Mouse (Mus musculus) kidney, adult 2 months (tissue): Measurements from ENCODE around the gene Bptf. TPM values are rescaled to one million over a fixed set of nuclear protein-coding genes. Genes with fewer than 3 reads are reported as not detected.

Experiments used
- DNase-seq: peaks from one replicate; pipeline ENCODE4 v3.0.0; 2021
- H3K27ac ChIP-seq: fragments of 200-500 bp; 2 replicates; pipeline ENCODE4 v1.5.1; 2012; ENCODE audit warnings: low read depth, low read length, control low read depth, inconsistent platforms; ENCODE audit not compliant: insufficient read depth
- H3K27me3 ChIP-seq: fragments of 200-500 bp; replicated peaks from 2 replicates; pipeline ENCODE4 v1.6.1; 2012; ENCODE audit warnings: mild to moderate bottlenecking, moderate library complexity, low read length, inconsistent platforms; ENCODE audit not compliant: control insufficient read depth, insufficient read depth
- H3K36me3 ChIP-seq: fragments of 200-500 bp; 2 replicates; pipeline ENCODE4 v1.6.1; 2012; ENCODE audit warnings: mild to moderate bottlenecking, moderate library complexity, low read length, inconsistent platforms; ENCODE audit not compliant: control insufficient read depth, insufficient read depth
- H3K4me1 ChIP-seq: fragments of 200-500 bp; 2 replicates; pipeline ENCODE4 v1.6.1; 2011; ENCODE audit warnings: low read length; ENCODE audit not compliant: control insufficient read depth, insufficient read depth
- H3K4me3 ChIP-seq: fragments of 200-500 bp; 2 replicates; pipeline ENCODE4 v1.5.1; 2011; ENCODE audit warnings: mild to moderate bottlenecking, low read depth, low read length, control low read depth; ENCODE audit not compliant: insufficient read depth
- CTCF ChIP-seq: fragments of 200-500 bp; conservative IDR thresholded peaks from 2 replicates; pipeline ENCODE4 v1.5.1; 2011; ENCODE audit warnings: low read depth, mild to moderate bottlenecking, control low read depth, low read length, moderate library complexity, mixed read lengths; ENCODE audit not compliant: insufficient read depth, insufficient read length
- POLR2A ChIP-seq: fragments of 200-500 bp; IDR thresholded peaks from one replicate; pipeline ENCODE4 v1.6.1; 2011; ENCODE audit warnings: low read depth, low read length, control low read depth
- WGBS: fragments of 180-500 bp; shearing (Covaris S2); methylation state at CpG from one replicate; pipeline ENCODE4 v1.1.7; 2018; 5-methylcytosine and 5-hydroxymethylcytosine counted together
- polyA plus RNA-seq: library from polyadenylated mRNA; depleted of rRNA; stranded (reverse); fragments of >200 nt; gene quantifications from 2 replicates; pipeline ENCODE4 v1.2.3, GENCODE M21; 2012

Bptf gene
- polyA plus RNA-seq, 1 experiment, result 16.7 TPM

- DNase-seq, result no peak
Observed at GRCm38 (mm10) chr11:107117789-107118188, 14.1 kb downstream of the Bptf start.

GRCm38 (mm10) chr11:107113881-107114557, 17.9 kb downstream of the Bptf start:
- Histone ChIP-seq H3K4me1 (peaks cover 10% of the 10 kb centered on the region; the same call in 1 of the 2 replicates), H3K4me3 (no peak overlapping the region), H3K27ac (no peak overlapping the region), H3K36me3 (no peaks in the 10 kb centered on the region), H3K27me3 (no peaks in the 10 kb centered on the region)
- WGBS, result 41% methylated on average over 10 of the region's 10 CpGs
- TF ChIP-seq CTCF (no peak), POLR2A (no peak)
- no peak for DNase-seq

More at GRCm38 (mm10) chr11:107117789-107118188, 14.1 kb downstream of the Bptf start:
- TF ChIP-seq POLR2A, result no peak
- TF ChIP-seq CTCF, result no peak
- no peaks in the 10 kb centered on the region for H3K27me3 ChIP-seq
- H3K4me3 ChIP-seq, result no peak overlapping the region
- 0 out of 2 replicates have a peak, but pooled peaks cover 5% of the 10 kb centered on the region for H3K4me1 ChIP-seq
- no peak overlapping the region for H3K27ac ChIP-seq
- 61% methylated on average over 12 of the region's 12 CpGs for WGBS
- no peaks in the 10 kb centered on the region for H3K36me3 ChIP-seq

GRCm38 (mm10) chr11:107113112-107113511, 18.8 kb downstream of the Bptf start:
- no peak overlapping the region for H3K27ac ChIP-seq
- H3K4me3 ChIP-seq, result no peak overlapping the region
- TF ChIP-seq CTCF (peak; percentile 76), POLR2A (no peak)
- H3K36me3 ChIP-seq, result no peaks in the 10 kb centered on the region
- H3K27me3 ChIP-seq, result no peaks in the 10 kb centered on the region
- H3K4me1 ChIP-seq, result peaks cover 10% of the 10 kb centered on the region; the same call in 1 of the 2 replicates
- peak; percentile 66 for DNase-seq
- WGBS, result 44% methylated on average over 4 of the region's 4 CpGs

GRCm38 (mm10) chr11:107109669-107110068, 22.3 kb downstream of the Bptf start:
- H3K27me3 ChIP-seq, result no peaks in the 10 kb centered on the region

GRCm38 (mm10) chr11:107108892-107109291, 23.0 kb downstream of the Bptf start:
- TF ChIP-seq CTCF (peak; percentile 47), POLR2A (no peak)
- 92% methylated on average over 2 of the region's 2 CpGs for WGBS
- Histone ChIP-seq H3K27ac (no peak overlapping the region), H3K27me3 (no peaks in the 10 kb centered on the region), H3K4me1 (peaks cover 6% of the 10 kb centered on the region; the same call in 1 of the 2 replicates), H3K4me3 (no peak overlapping the region), H3K36me3 (no peaks in the 10 kb centered on the region)
- no peak for DNase-seq

More at GRCm38 (mm10) chr11:107109669-107110068, 22.3 kb downstream of the Bptf start:
- H3K27ac ChIP-seq, result peak overlapping the region; percentile 21; the same call in 1 of the 2 replicates
- H3K4me3 ChIP-seq, result no peak overlapping the region
- no peaks in the 10 kb centered on the region for H3K36me3 ChIP-seq
- 69% methylated on average over 8 of the region's 8 CpGs for WGBS
- H3K4me1 ChIP-seq, result peaks cover 10% of the 10 kb centered on the region; the same call in 1 of the 2 replicates
- DNase-seq, result no peak
- TF ChIP-seq POLR2A (no peak), CTCF (no peak)

GRCm38 (mm10) chr11:107107725-107108078, 24.2 kb downstream of the Bptf start:
- Histone ChIP-seq H3K27me3 (no peaks in the 10 kb centered on the region), H3K4me1 (peaks cover 12% of the 10 kb centered on the region; the same call in 1 of the 2 replicates), H3K27ac (no peak overlapping the region), H3K36me3 (no peaks in the 10 kb centered on the region), H3K4me3 (no peak overlapping the region)
- TF ChIP-seq CTCF (no peak), POLR2A (no peak)
- 58% methylated on average over 4 of the region's 4 CpGs for WGBS
- no peak for DNase-seq

GRCm38 (mm10) chr11:107106978-107107724, 24.8 kb downstream of the Bptf start:
- TF ChIP-seq POLR2A (no peak), CTCF (no peak)
- 51% methylated on average over 12 of the region's 12 CpGs for WGBS
- H3K27ac ChIP-seq, result no peak overlapping the region
- no peak overlapping the region for H3K4me3 ChIP-seq
- no peak for DNase-seq
- H3K36me3 ChIP-seq, result no peaks in the 10 kb centered on the region
- H3K27me3 ChIP-seq, result no peaks in the 10 kb centered on the region
- peaks cover 15% of the 10 kb centered on the region for H3K4me1 ChIP-seq
